Mouse (Mus musculus): ENCODE results near the gene Usf2.
A peak's percentile ranks its signal among the peaks of the same experiment; 100 is the strongest.
"Not testable (repeated sequence)": the region's sequence is repeated elsewhere in the genome, so short reads cannot be mapped to it uniquely, and the experiment has no call there.

Usf2 gene

GRCm38 (mm10) chr7:30958109-30958865 lies 1.7 kb upstream of the Usf2 start:
- no peak for DNase-seq (ENCODE audit: low spot score)

- peak; percentile 94 for DNase-seq (ENCODE audit: low spot score)
These were observed 772 bp upstream of the Usf2 start for GRCm38 (mm10) chr7:30957367-30957783.

- no peak for DNase-seq (ENCODE audit: low spot score)
These were observed 249 bp downstream of the Usf2 start for GRCm38 (mm10) chr7:30956357-30956751.

- DNase-seq (ENCODE audit: low spot score) = peak; percentile 82
These were observed 833 bp downstream of the Usf2 start for GRCm38 (mm10) chr7:30955584-30956356.

GRCm38 (mm10) chr7:30954971-30955520 lies 1.6 kb downstream of the Usf2 start:
- DNase-seq (ENCODE audit: low spot score) = no peak

GRCm38 (mm10) chr7:30954036-30954435 lies 2.6 kb downstream of the Usf2 start:
- DNase-seq (ENCODE audit: low spot score) = no peak

- no peak for DNase-seq (ENCODE audit: low spot score)
These were observed 3.1 kb downstream of the Usf2 start for GRCm38 (mm10) chr7:30953459-30953858.

- no peak for DNase-seq (ENCODE audit: low spot score)
These were observed 4.0 kb downstream of the Usf2 start for GRCm38 (mm10) chr7:30952441-30953265.

GRCm38 (mm10) chr7:30949902-30950301 lies 6.7 kb downstream of the Usf2 start:
- not testable (repeated sequence) for DNase-seq (ENCODE audit: low spot score)

GRCm38 (mm10) chr7:30945876-30946275 lies 10.7 kb downstream of the Usf2 start:
- DNase-seq (ENCODE audit: low spot score) = no peak

GRCm38 (mm10) chr7:30945466-30945865 lies 11.1 kb downstream of the Usf2 start:
- not testable (repeated sequence) for DNase-seq (ENCODE audit: low spot score)

GRCm38 (mm10) chr7:30944706-30945105 lies 11.9 kb downstream of the Usf2 start:
- DNase-seq (ENCODE audit: low spot score) = not testable (repeated sequence)

GRCm38 (mm10) chr7:30943909-30944635 lies 12.5 kb downstream of the Usf2 start, which contains the start of gene Hamp:
TSS of gene Hamp (minus strand) at chr7:30944032.
- no peak for DNase-seq (ENCODE audit: low spot score)

GRCm38 (mm10) chr7:30942365-30942764 lies 14.2 kb downstream of the Usf2 start:
- DNase-seq (ENCODE audit: low spot score) = not testable (repeated sequence)

- not testable (repeated sequence) for DNase-seq (ENCODE audit: low spot score)
These were observed 16.5 kb downstream of the Usf2 start for GRCm38 (mm10) chr7:30940070-30940469.

- DNase-seq (ENCODE audit: low spot score) = not testable (repeated sequence)
These were observed 21.0 kb downstream of the Usf2 start for GRCm38 (mm10) chr7:30935422-30936099.

- not testable (repeated sequence) for DNase-seq (ENCODE audit: low spot score)
These were observed 32.0 kb downstream of the Usf2 start, which contains the start of gene Hamp2 for GRCm38 (mm10) chr7:30924581-30924980. TSS of gene Hamp2 (minus strand) at chr7:30924681.

GRCm38 (mm10) chr7:30924071-30924470 lies 32.5 kb downstream of the Usf2 start:
- no peak for DNase-seq (ENCODE audit: low spot score)

- not testable (repeated sequence) for DNase-seq (ENCODE audit: low spot score)
These were observed 34.1 kb downstream of the Usf2 start for GRCm38 (mm10) chr7:30922490-30922889.

- no peak for DNase-seq (ENCODE audit: low spot score)
These were observed 36.4 kb downstream of the Usf2 start for GRCm38 (mm10) chr7:30920217-30920616.

Measured in ovary, postnatal 10 days (tissue).